Mouse (Mus musculus): ENCODE results near the gene Shisal1. TPM values are rescaled to one million over a fixed set of nuclear protein-coding genes. Genes with fewer than 3 reads are reported as not detected.

Gene Shisal1
- polyA plus RNA-seq, 1 experiment from 2014 or later: 18.0 TPM

DNA sequence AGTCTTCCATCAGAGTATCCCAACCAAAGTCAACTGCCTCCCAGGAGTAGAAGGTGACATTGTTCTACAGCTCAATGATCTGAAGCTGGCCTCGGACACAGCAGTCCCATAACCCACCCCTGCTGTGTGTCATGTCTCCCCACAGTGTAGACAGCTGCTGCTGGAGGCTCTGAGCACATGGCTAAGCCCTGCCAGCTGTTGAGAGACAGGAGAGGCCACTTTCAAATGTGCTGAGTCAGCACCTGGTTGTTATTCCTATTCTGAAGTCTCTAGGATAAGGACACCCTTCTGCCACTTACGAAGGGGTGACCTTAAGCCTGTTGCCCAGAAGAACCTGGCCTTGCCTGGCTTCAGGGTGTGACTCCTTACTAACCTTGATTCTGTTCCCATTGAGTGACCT is 14.5 kb upstream of the Shisal1 start:
- Histone ChIP-seq H3K27ac (replicated peaks; ENCODE audit: low read depth, low read length) (no peak overlapping the region), H3K4me1 (ENCODE audit: control insufficient read depth, insufficient read depth, low read length) (peaks cover 3% of the 10 kb centered on the region; the same call in 1 of the 2 replicates), H3K27me3 (ENCODE audit: control insufficient read depth, insufficient read depth, low read length) (no peaks in the 10 kb centered on the region), H3K9ac (replicated peaks; ENCODE audit: low read length) (no peak overlapping the region), H3K4me2 (ENCODE audit: low read length) (no peak overlapping the region), H3K36me3 (ENCODE audit: control insufficient read depth, insufficient read depth, low read length) (no peaks in the 10 kb centered on the region), H3K4me3 (replicated peaks; ENCODE audit: low read depth, low read length) (no peak overlapping the region), H3K9me3 (ENCODE audit: control insufficient read depth, low read length) (no peaks in the 10 kb centered on the region)
- no peak for ATAC-seq (ENCODE audit: low FRiP score, low TSS enrichment)
- WGBS: 74% methylated on average over 2 of the region's 2 CpGs
- no peak for DNase-seq

DNA sequence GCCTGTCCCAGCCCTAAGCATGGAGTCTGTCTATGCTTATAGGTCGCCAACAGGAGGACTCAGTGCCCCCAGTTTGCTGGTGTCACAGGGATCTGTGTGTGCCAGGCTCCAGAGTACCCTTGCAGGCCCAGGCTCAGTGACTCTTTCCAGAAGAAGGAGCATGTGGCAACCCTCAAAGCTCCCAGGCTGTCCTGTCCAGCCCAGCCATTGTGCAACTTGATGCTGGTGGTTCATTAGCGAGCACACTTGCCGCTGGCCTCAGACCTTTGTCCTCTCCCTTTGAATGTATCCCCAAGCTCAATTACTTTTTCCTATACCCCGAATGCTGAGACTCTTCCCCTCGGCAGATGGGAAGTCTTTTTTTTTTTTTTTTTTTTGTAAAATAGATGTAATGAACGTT is 12.1 kb upstream of the Shisal1 start:
- ATAC-seq (ENCODE audit: low FRiP score, low TSS enrichment) (no peak), DNase-seq (no peak)
- WGBS: 68% methylated on average over 6 of the region's 6 CpGs
- no peak overlapping the region for H3K4me2 ChIP-seq (ENCODE audit: low read length)
- H3K9me3 ChIP-seq (ENCODE audit: control insufficient read depth, low read length): no peaks in the 10 kb centered on the region
- H3K27me3 ChIP-seq (ENCODE audit: control insufficient read depth, insufficient read depth, low read length): no peaks in the 10 kb centered on the region
- no peak overlapping the region for H3K27ac ChIP-seq (replicated peaks; ENCODE audit: low read depth, low read length)
- no peak overlapping the region for H3K9ac ChIP-seq (replicated peaks; ENCODE audit: low read length)
- no peak overlapping the region for H3K4me3 ChIP-seq (replicated peaks; ENCODE audit: low read depth, low read length)
- no peaks in the 10 kb centered on the region for H3K4me1 ChIP-seq (ENCODE audit: control insufficient read depth, insufficient read depth, low read length)
- H3K36me3 ChIP-seq (ENCODE audit: control insufficient read depth, insufficient read depth, low read length): no peaks in the 10 kb centered on the region

DNA sequence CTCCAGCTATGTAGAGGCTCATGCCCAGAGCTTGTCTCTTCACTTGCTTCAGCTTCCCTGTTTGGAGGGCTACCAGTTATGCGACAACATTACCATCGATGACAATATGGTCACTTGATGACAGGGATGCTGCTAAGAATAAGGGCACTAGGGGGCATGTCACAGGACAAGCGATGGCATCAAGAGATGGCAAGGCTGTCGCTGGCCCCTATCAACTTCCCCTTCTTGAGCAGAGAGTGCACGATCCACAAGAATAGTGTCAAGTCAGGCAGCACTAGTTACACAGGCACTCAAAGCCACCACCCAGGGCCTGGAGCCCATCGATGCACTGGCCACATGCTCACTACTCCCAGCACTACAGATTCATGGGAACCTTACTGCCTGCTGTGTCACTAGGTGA is 8.4 kb upstream of the Shisal1 start:
- no peak for ATAC-seq (ENCODE audit: low FRiP score, low TSS enrichment)
- no peak for DNase-seq
- WGBS: 94% methylated on average over 6 of the region's 6 CpGs
- Histone ChIP-seq H3K9me3 (ENCODE audit: control insufficient read depth, low read length) (no peaks in the 10 kb centered on the region), H3K36me3 (ENCODE audit: control insufficient read depth, insufficient read depth, low read length) (no peaks in the 10 kb centered on the region), H3K4me1 (ENCODE audit: control insufficient read depth, insufficient read depth, low read length) (peaks cover 7% of the 10 kb centered on the region), H3K9ac (replicated peaks; ENCODE audit: low read length) (no peak overlapping the region), H3K4me2 (ENCODE audit: low read length) (no peak overlapping the region), H3K27ac (replicated peaks; ENCODE audit: low read depth, low read length) (no peak overlapping the region), H3K4me3 (replicated peaks; ENCODE audit: low read depth, low read length) (no peak overlapping the region), H3K27me3 (ENCODE audit: control insufficient read depth, insufficient read depth, low read length) (no peaks in the 10 kb centered on the region; the same call in 1 of the 2 replicates)

DNA sequence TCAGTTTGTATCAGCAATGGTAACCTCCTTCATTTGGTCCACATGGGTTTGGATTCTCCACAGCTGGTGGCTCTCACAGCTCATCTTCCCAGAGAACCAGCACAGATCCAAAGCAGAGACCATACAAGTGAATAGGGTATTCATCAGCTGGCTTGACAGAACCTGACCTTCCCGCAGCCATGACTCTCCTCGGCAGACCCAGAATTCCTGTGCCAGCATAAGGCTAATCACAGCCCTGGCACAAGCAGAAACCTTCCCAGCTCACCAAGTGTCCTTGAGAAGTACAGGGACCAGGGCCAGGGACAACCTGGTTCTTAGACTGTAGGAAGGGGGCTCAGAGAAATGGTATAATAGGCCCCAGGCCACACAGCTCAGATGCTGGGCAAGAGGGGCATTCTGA is 6.2 kb upstream of the Shisal1 start:
- Histone ChIP-seq H3K9ac (replicated peaks; ENCODE audit: low read length) (no peak overlapping the region), H3K4me1 (ENCODE audit: control insufficient read depth, insufficient read depth, low read length) (peaks cover 12% of the 10 kb centered on the region), H3K27ac (replicated peaks; ENCODE audit: low read depth, low read length) (no peak overlapping the region), H3K4me3 (replicated peaks; ENCODE audit: low read depth, low read length) (no peak overlapping the region), H3K4me2 (ENCODE audit: low read length) (no peak overlapping the region), H3K9me3 (ENCODE audit: control insufficient read depth, low read length) (no peaks in the 10 kb centered on the region), H3K36me3 (ENCODE audit: control insufficient read depth, insufficient read depth, low read length) (no peaks in the 10 kb centered on the region), H3K27me3 (ENCODE audit: control insufficient read depth, insufficient read depth, low read length) (no peaks in the 10 kb centered on the region; the same call in 1 of the 2 replicates)
- WGBS: 90% methylated on average over 2 of the region's 2 CpGs
- no peak for ATAC-seq (ENCODE audit: low FRiP score, low TSS enrichment)
- no peak for DNase-seq

DNA sequence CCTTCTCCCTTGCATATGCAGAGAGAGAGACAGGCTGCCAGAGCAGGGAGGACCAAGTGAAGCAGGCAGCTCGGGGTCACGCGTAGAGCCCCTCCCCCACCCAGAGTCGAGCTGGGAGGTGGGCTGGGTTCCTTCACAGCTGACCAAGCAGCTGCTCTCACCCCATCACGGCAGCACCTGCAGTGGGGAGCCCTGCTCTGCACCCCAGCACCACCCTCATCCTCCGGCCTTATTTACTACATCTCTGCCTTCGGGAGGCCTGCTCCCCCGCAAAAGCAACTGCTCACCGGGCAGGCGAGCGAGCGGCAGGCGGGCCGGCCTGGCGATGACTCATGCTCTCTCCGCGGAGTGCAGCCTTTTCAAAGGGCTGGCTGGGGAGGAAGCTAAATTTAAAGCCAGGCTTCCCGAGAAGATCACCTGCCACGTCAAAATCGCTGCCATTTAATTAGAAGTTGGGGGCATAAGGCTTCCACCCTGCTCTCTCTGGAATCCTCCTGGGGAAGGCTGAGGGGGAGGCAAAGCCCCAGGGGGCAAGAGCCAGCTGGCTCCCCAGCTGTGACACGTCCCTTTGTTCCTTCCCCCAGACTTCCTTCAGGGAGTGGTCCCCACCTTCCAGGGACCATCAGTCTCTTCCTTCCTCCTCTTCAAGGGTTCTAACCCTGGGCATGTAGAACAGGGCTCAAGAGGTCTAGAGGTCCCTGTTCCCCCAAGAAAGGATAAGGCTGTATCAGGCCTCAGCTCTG is 3.7 kb upstream of the Shisal1 start:
- peak overlapping the region; percentile 37 for H3K4me2 ChIP-seq (ENCODE audit: low read length)
- no peak overlapping the region for H3K4me3 ChIP-seq (replicated peaks; ENCODE audit: low read depth, low read length)
- 2% methylated on average over 21 of the region's 21 CpGs for WGBS
- ATAC-seq (ENCODE audit: low FRiP score, low TSS enrichment) (no peak), DNase-seq (peak; percentile 68)
- H3K4me1 ChIP-seq (ENCODE audit: control insufficient read depth, insufficient read depth, low read length): peaks cover 13% of the 10 kb centered on the region
- no peaks in the 10 kb centered on the region for H3K9me3 ChIP-seq (ENCODE audit: control insufficient read depth, low read length)
- peak overlapping the region; percentile 38; the same call in 1 of the 2 replicates for H3K27ac ChIP-seq (replicated peaks; ENCODE audit: low read depth, low read length)
- no peaks in the 10 kb centered on the region; the same call in 1 of the 2 replicates for H3K27me3 ChIP-seq (ENCODE audit: control insufficient read depth, insufficient read depth, low read length)
- H3K9ac ChIP-seq (replicated peaks; ENCODE audit: low read length): 0 out of 2 replicates have a peak overlapping the region, but pooled peaks have one; percentile 7
- H3K36me3 ChIP-seq (ENCODE audit: control insufficient read depth, insufficient read depth, low read length): no peaks in the 10 kb centered on the region

DNA sequence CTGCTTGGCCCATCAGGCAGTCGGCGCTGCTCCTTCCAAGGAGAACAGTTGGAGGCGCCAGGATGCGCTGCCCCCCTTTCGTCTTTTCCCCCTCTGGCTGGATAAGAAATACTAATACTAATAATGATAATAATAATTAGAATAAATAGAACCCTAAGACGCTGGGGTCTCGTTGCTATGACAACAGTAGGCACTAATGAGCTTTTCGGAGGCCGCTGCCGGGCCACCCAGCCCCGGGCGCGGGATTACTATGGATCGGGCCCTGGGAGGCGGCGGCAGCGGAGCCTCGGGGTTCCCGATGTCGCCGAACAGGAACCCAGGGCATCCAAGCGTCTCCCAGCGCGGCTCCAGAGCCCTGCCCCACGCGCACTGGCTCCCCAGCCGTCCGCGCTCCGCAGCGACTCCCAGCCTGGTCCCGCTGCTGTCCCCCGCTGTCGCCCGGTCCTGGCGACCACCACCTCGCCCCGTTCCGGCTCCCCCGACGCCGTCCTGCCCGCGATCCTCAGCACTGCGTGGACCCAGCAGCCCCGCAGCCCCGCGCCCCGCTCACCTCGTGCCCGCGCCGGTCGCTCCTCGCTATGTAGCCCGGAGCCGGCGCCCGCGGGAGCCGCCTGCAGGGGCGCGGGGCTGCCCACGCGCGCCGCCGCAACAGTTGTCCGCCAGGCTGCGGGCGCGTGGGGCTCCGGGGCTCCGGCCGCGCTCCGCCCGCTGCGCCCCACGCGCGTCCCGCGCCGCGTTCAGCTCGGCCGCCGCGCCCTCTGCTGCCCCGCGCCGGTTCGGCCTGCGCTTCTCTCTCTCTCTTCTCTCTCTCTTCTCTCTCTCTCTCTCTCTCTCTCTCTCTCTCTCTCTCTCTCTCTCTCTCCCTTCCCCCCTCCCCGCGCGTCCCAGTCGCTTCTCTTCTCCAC is 833 bp downstream of the Shisal1 start:
- peak overlapping the region; percentile 70 for H3K27ac ChIP-seq (replicated peaks; ENCODE audit: low read depth, low read length)
- H3K36me3 ChIP-seq (ENCODE audit: control insufficient read depth, insufficient read depth, low read length): no peaks in the 10 kb centered on the region
- H3K4me2 ChIP-seq (ENCODE audit: low read length): peak overlapping the region; percentile 82
- peak; percentile 78 for DNase-seq
- no peaks in the 10 kb centered on the region for H3K9me3 ChIP-seq (ENCODE audit: control insufficient read depth, low read length)
- no peaks in the 10 kb centered on the region for H3K27me3 ChIP-seq (ENCODE audit: control insufficient read depth, insufficient read depth, low read length)
- peak overlapping the region; percentile 80 for H3K9ac ChIP-seq (replicated peaks; ENCODE audit: low read length)
- peaks cover 46% of the 10 kb centered on the region for H3K4me1 ChIP-seq (ENCODE audit: control insufficient read depth, insufficient read depth, low read length)
- no peak for ATAC-seq (ENCODE audit: low FRiP score, low TSS enrichment)
- under 1% methylated on average over 87 of the region's 99 CpGs for WGBS
- H3K4me3 ChIP-seq (replicated peaks; ENCODE audit: low read depth, low read length): peak overlapping the region; percentile 58

DNA sequence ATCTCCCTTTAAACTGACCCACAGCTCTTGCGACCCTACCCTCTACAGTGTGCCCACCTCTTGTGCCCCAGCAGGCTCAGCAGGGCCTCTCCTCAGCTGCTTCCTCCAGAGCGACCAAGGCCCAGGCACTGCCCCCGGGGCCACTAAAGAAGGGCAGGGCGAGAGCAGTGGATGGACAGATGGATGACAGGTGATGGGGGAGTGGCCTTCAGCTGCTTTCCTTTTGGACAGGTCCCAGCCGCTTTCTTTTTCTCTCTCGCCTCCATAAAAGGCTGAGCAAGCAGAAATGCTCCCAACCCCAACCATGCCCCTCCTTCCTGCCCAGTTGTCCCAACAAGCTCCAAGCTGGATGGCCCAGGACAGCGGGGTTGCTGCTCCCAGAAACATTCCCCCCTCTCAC is 2.7 kb downstream of the Shisal1 start:
- Histone ChIP-seq H3K9ac (replicated peaks; ENCODE audit: low read length) (peak overlapping the region; percentile 47; the same call in 1 of the 2 replicates), H3K4me1 (ENCODE audit: control insufficient read depth, insufficient read depth, low read length) (peaks cover 51% of the 10 kb centered on the region), H3K9me3 (ENCODE audit: control insufficient read depth, low read length) (no peaks in the 10 kb centered on the region), H3K36me3 (ENCODE audit: control insufficient read depth, insufficient read depth, low read length) (no peaks in the 10 kb centered on the region), H3K4me2 (ENCODE audit: low read length) (peak overlapping the region; percentile 82), H3K27ac (replicated peaks; ENCODE audit: low read depth, low read length) (peak overlapping the region; percentile 37; the same call in 1 of the 2 replicates), H3K4me3 (replicated peaks; ENCODE audit: low read depth, low read length) (peak overlapping the region; percentile 58; the same call in 1 of the 2 replicates), H3K27me3 (ENCODE audit: control insufficient read depth, insufficient read depth, low read length) (no peaks in the 10 kb centered on the region)
- no peak for ATAC-seq (ENCODE audit: low FRiP score, low TSS enrichment)
- WGBS: 33% methylated on average over 7 of the region's 7 CpGs
- no peak for DNase-seq

DNA sequence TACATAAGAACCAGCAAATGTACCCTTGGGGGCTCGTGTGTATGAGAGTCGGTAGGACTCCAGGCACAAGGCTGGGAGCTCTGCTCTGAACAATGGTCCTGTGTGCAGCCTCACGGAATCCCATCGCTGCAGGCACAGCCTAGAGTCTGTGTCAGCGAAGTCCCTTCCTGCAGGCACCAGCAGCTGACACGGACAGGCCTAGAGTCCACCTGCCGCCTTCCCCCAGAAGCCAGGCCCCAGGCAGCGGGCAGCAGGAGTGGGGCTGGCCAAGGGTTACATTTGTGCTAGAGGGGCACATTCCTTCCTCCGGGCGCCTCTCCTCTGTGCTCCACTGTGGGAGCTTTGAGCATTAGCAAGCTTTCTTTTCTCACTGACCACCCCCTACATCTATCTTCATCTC is 3.3 kb downstream of the Shisal1 start:
- no peaks in the 10 kb centered on the region for H3K27me3 ChIP-seq (ENCODE audit: control insufficient read depth, insufficient read depth, low read length)
- peaks cover 51% of the 10 kb centered on the region for H3K4me1 ChIP-seq (ENCODE audit: control insufficient read depth, insufficient read depth, low read length)
- no peaks in the 10 kb centered on the region for H3K36me3 ChIP-seq (ENCODE audit: control insufficient read depth, insufficient read depth, low read length)
- peak overlapping the region; percentile 47; the same call in 1 of the 2 replicates for H3K9ac ChIP-seq (replicated peaks; ENCODE audit: low read length)
- H3K4me3 ChIP-seq (replicated peaks; ENCODE audit: low read depth, low read length): peak overlapping the region; percentile 58; the same call in 1 of the 2 replicates
- H3K4me2 ChIP-seq (ENCODE audit: low read length): peak overlapping the region; percentile 82
- no peaks in the 10 kb centered on the region for H3K9me3 ChIP-seq (ENCODE audit: control insufficient read depth, low read length)
- DNase-seq (peak; percentile 56), ATAC-seq (ENCODE audit: low FRiP score, low TSS enrichment) (no peak)
- 25% methylated on average over 10 of the region's 10 CpGs for WGBS
- peak overlapping the region; percentile 37; the same call in 1 of the 2 replicates for H3K27ac ChIP-seq (replicated peaks; ENCODE audit: low read depth, low read length)
